Mouse (Mus musculus): ENCODE results near the gene Olfr1024.

The Olfr1024 gene

DNA sequence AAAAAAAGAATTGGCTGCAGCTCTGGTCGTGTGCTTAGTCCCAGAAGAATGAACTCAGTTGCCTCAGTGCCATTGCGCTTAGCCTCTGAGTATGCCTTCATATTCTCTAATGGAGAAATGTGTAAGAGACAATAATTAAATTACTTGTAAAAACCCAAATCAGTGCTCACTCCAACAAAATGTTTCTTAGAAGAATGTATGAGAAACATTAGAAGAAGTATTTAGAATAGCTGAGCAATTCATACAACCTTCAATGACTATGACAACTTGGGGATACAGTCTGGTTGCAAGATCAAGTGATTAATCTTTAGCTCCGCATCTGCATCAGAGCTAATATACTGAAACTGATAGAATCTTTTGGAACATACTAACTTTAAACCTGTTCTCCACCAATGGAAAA is at the start of gene Olfr1024:
Olfr1024 (minus strand) TSS at position 101 of the 400 bp plus-strand sequence.
- no peak for DNase-seq (ENCODE audit: low spot score in 2 of 2)

DNA sequence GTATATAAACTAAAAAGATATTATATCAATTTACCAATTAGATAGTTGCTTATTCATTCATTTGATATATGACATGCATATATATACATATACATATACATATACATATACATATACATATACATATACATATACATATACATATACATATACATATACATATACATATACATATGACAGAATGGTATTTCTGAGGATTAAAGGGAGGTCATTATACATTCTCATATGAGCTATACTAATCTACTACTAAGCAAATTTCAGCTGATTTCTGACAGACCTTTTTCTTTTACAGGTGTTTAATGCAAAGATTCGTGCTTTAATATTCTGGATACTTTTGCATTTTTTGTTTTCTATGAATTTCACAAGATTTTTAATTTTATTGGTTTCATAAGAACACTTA is 45.3 kb upstream of the Olfr1024 start, which contains the start of gene Olfr1028:
Olfr1028 (plus strand) TSS at position 301 of the 400 bp plus-strand sequence.
- DNase-seq (ENCODE audit: low spot score in 2 of 2): no peak

GRCm38 (mm10) chr2:85921258-85921657 is 16.4 kb upstream of the Olfr1024 start, which contains the start of gene Olfr1026:
Olfr1026 (plus strand) TSS chr2:85921558.
- no peak for DNase-seq (ENCODE audit: low spot score in 2 of 2)

DNA sequence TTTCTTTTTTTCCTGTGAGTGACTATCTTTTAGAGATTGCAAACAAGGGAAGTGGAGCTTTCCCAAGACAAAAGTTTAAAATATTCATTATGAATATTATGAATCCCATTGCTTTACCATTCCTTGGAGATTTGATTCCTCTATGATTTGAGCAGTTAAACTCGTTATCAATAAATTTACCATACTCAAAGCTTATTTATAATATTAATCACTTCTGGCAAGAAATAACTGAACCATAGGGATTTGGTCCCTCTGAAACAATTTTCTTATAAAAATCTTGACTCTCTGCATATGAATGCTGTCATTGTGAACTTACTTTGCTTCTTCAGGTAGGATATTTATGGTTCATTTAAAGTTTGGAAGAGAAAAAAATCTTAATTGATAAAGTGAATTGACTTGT is 10.0 kb upstream of the Olfr1024 start, which contains the start of gene Olfr1025-ps1:
Olfr1025-ps1 (plus strand) TSS at position 301 of the 400 bp plus-strand sequence.
- no peak for DNase-seq (ENCODE audit: low spot score in 2 of 2)

- no peak for DNase-seq (ENCODE audit: low spot score in 2 of 2)
These were observed 8.3 kb upstream of the Olfr1024 start for GRCm38 (mm10) chr2:85913197-85913596.

DNA sequence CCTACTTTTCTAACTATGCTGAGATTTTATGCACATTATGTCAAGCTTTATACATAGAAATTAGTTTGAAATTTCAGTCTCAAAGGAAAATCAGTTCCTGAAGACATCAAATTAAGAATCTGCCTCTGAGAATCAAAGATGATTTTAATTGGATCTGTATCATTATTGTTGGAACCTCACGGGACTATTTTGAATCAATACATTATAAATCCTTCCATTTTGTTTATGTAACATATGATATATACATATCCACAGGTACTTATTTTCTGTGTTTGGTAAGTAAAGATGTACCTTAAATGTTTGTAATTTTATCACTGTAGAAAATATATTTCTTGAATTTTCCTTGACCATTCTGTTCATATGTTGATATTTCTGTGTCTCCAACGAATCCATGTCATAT is 19.5 kb downstream of the Olfr1024 start, which contains the start of gene Olfr1023:
Olfr1023 (plus strand) TSS at position 301 of the 400 bp plus-strand sequence.
- no peak for DNase-seq (ENCODE audit: low spot score in 2 of 2)

DNA sequence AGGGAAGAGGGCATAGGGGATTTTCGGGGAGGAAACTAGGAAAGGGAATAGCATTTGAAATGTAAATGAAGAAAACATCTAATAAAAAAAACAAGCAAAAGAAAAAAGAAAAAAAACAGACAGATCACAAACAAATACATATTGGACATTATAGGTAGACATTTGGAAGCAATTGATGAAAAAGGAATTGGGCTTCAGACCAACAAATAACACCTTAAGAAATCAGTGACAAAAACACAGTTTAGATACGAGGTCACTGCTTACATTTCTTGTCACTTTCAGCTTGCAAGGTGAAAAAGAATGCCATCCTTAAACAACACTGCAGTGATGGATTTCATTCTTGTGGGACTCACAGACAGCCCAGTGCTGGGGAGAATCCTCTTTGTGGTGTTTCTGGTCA is 36.6 kb downstream of the Olfr1024 start, which contains the start of gene Olfr1022:
Olfr1022 (plus strand) TSS at position 301 of the 400 bp plus-strand sequence.
- DNase-seq (ENCODE audit: low spot score in 2 of 2): no peak

Data from frontal cortex, postnatal 25 days (tissue).